Mouse (Mus musculus) limb, embryonic 11.5 days (tissue): ENCODE data around the gene Hoxa4. TPM values are rescaled to one million over a fixed set of nuclear protein-coding genes. Genes with fewer than 3 reads are reported as not detected.
A peak's percentile ranks its signal among the peaks of the same experiment; 100 is the strongest.

Experiments
- ATAC-seq: fragments of 200-750 bp; cut with Nextera tagmentation; 2 replicates; pipeline ENCODE4 v1.8.0; 2017; ENCODE audit warnings: low read depth; ENCODE audit not compliant: insufficient number of reproducible peaks, low FRiP score, low TSS enrichment
- DNase-seq: peaks from one replicate; pipeline ENCODE4 v3.0.0-alpha.2; 2015; ENCODE audit warnings: low spot score
- H3K27ac ChIP-seq: fragments of 300-500 bp; sonication (generic); replicated peaks from 2 replicates; pipeline ENCODE4 v1.5.1; 2014; ENCODE audit warnings: low read depth, mild to moderate bottlenecking, low read length
- H3K27me3 ChIP-seq: fragments of 300-500 bp; sonication (generic); 2 replicates; pipeline ENCODE4 v1.6.1; 2014; ENCODE audit warnings: mild to moderate bottlenecking, low read length, mixed read lengths; ENCODE audit not compliant: control insufficient read depth, insufficient read depth
- H3K36me3 ChIP-seq: fragments of 300-500 bp; sonication (generic); 2 replicates; pipeline ENCODE4 v1.6.1; 2014; ENCODE audit warnings: mild to moderate bottlenecking, low read length, moderate library complexity, mixed read lengths; ENCODE audit not compliant: control insufficient read depth, insufficient read depth
- H3K4me1 ChIP-seq: fragments of 300-500 bp; sonication (generic); 2 replicates; pipeline ENCODE4 v1.6.1; 2014; ENCODE audit warnings: low read length, mixed read lengths; ENCODE audit not compliant: control insufficient read depth, insufficient read depth
- H3K4me2 ChIP-seq: fragments of 300-500 bp; sonication (generic); 2 replicates; pipeline ENCODE4 v1.6.1; 2014; ENCODE audit warnings: low read depth, mild to moderate bottlenecking, moderate library complexity; ENCODE audit not compliant: severe bottlenecking
- H3K4me3 ChIP-seq: fragments of 300-500 bp; sonication (generic); 2 replicates; pipeline ENCODE4 v1.5.1; 2014; ENCODE audit warnings: low read depth, low read length
- H3K9ac ChIP-seq: fragments of 300-500 bp; sonication (generic); 2 replicates; pipeline ENCODE4 v1.6.1; 2014; ENCODE audit warnings: mild to moderate bottlenecking, low read length
- H3K9me3 ChIP-seq: fragments of 300-500 bp; sonication (generic); 2 replicates; pipeline ENCODE4 v1.6.1; 2016; ENCODE audit warnings: low read length; ENCODE audit not compliant: control insufficient read depth
- WGBS: fragments of 180-500 bp; shearing (Covaris S2); extraction: QIAGEN DNeasy Blood & Tissue Kit; methylation state at CpG from one replicate; pipeline ENCODE4 v1.1.7; 2014; 5-methylcytosine and 5-hydroxymethylcytosine counted together
- polyA plus RNA-seq: library from polyadenylated mRNA; unstranded; fragments of >200 nt; fragmentation: Nextera tagmentation; extraction: Ambion mirVana; gene quantifications from 2 replicates; pipeline ENCODE4 v1.2.1, GENCODE M21; 2014

The Hoxa4 gene
- polyA plus RNA-seq, 1 experiment from 2014 or later = 1.0 TPM

- 4% methylated on average over 32 of the region's 32 CpGs for WGBS
- Histone ChIP-seq H3K36me3 (no peaks in the 10 kb centered on the region), H3K4me2 (peak overlapping the region; percentile 89), H3K4me3 (peak overlapping the region; percentile 87), H3K9me3 (no peaks in the 10 kb centered on the region), H3K27ac (peak overlapping the region; percentile 98), H3K4me1 (peaks cover 35% of the 10 kb centered on the region), H3K9ac (peak overlapping the region; percentile 98), H3K27me3 (no peaks in the 10 kb centered on the region)
- ATAC-seq = no peak
- DNase-seq = peak; percentile 74
Observed at GRCm38 (mm10) chr6:52220003-52220864, 28.7 kb upstream of the Hoxa4 start.

GRCm38 (mm10) chr6:52219234-52219942, 27.8 kb upstream of the Hoxa4 start:
- Histone ChIP-seq H3K4me2 (peak overlapping the region; percentile 89), H3K27ac (peak overlapping the region; percentile 98), H3K9ac (peak overlapping the region; percentile 98), H3K36me3 (no peaks in the 10 kb centered on the region), H3K4me1 (peaks cover 43% of the 10 kb centered on the region), H3K27me3 (no peaks in the 10 kb centered on the region), H3K4me3 (peak overlapping the region; percentile 87), H3K9me3 (no peaks in the 10 kb centered on the region)
- peak; percentile 61 for DNase-seq
- 9% methylated on average over 9 of the region's 9 CpGs for WGBS
- no peak for ATAC-seq

DNA sequence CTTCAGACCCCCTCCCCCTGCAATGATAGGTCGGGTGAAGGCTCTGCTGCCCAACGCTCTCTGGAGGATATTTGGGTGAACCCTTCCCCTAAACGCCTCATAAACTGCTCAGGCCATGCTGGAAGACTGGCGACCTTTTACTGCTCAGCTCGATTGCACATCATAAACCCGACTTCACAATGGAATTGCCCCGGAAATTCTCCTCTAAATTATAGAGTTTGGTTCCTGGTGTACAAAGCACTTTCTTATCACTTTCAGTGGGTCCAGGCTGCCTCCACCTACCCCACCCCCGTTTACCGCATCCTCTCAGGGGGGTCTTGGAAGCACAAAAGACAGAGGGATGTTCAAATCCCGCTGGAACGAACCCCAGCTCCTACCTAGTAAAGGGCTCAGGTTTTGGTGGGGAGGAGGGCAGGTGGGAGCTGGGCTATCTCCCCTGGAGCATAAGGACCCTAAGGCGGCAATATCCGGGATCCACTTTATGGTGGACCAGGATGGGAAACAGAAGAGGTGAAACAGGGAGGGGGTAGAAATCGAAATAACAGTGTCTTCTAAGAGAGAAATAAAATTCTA, 27.2 kb upstream of the Hoxa4 start:
- peak; percentile 66 for DNase-seq
- Histone ChIP-seq H3K4me1 (peaks cover 49% of the 10 kb centered on the region), H3K9me3 (no peaks in the 10 kb centered on the region), H3K27ac (peak overlapping the region; percentile 98), H3K36me3 (no peaks in the 10 kb centered on the region), H3K9ac (peak overlapping the region; percentile 98), H3K4me3 (peak overlapping the region; percentile 87), H3K4me2 (peak overlapping the region; percentile 89), H3K27me3 (no peaks in the 10 kb centered on the region)
- 3% methylated on average over 14 of the region's 14 CpGs for WGBS
- no peak for ATAC-seq

DNA sequence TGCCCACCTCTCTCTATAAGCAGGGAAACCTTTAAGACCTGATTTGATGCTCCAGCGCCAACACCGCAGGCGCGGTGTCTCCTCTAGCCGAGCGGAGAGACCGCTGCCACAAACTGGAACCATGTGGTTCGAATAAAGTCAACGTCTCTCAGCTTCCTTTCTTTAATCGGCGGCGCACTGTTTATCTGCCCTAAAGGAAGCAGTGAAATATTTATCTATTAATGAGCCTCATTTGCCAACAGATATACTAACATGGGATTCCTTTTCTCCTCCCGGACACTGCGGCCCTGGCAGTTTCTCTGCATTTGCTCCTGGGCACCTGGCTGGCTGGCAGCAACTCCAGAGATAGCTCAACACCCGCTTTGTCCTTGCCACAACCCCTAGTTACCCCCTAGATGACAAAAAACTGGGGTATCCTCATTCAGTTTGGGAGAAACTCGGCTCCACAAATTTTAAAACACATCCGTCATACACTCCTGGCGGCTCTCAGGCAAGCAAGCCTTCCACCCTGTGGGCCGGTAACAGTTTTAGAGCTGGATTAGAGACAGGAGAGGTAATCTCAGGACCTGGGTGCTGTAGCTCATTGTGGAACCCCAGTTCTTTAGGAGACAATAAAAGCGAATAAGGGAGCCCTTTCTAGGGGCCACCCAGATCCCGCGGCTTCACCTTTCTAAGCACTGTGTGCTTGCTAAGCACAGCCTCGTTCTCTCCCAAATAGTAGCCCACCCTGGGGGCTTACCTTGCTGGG, 26.5 kb upstream of the Hoxa4 start:
- peak overlapping the region; percentile 87 for H3K4me3 ChIP-seq
- peak overlapping the region; percentile 98 for H3K27ac ChIP-seq
- DNase-seq (peak; percentile 68), ATAC-seq (no peak)
- H3K4me2 ChIP-seq = peak overlapping the region; percentile 89
- WGBS = under 1% methylated on average over 23 of the region's 23 CpGs
- peak overlapping the region; percentile 98 for H3K9ac ChIP-seq
- H3K36me3 ChIP-seq = no peaks in the 10 kb centered on the region
- H3K4me1 ChIP-seq = peaks cover 50% of the 10 kb centered on the region
- no peaks in the 10 kb centered on the region for H3K9me3 ChIP-seq
- no peaks in the 10 kb centered on the region for H3K27me3 ChIP-seq

- Histone ChIP-seq H3K4me1 (peaks cover 50% of the 10 kb centered on the region), H3K36me3 (no peaks in the 10 kb centered on the region), H3K4me3 (peak overlapping the region; percentile 87), H3K27me3 (no peaks in the 10 kb centered on the region), H3K4me2 (peak overlapping the region; percentile 89), H3K9me3 (no peaks in the 10 kb centered on the region), H3K27ac (peak overlapping the region; percentile 98), H3K9ac (peak overlapping the region; percentile 98)
- DNase-seq = peak; percentile 96
- ATAC-seq = peak; percentile 52; the same call in 1 of the 2 replicates
- under 1% methylated on average over 25 of the region's 25 CpGs for WGBS
Observed at GRCm38 (mm10) chr6:52217459-52217768, 25.9 kb upstream of the Hoxa4 start.

DNA sequence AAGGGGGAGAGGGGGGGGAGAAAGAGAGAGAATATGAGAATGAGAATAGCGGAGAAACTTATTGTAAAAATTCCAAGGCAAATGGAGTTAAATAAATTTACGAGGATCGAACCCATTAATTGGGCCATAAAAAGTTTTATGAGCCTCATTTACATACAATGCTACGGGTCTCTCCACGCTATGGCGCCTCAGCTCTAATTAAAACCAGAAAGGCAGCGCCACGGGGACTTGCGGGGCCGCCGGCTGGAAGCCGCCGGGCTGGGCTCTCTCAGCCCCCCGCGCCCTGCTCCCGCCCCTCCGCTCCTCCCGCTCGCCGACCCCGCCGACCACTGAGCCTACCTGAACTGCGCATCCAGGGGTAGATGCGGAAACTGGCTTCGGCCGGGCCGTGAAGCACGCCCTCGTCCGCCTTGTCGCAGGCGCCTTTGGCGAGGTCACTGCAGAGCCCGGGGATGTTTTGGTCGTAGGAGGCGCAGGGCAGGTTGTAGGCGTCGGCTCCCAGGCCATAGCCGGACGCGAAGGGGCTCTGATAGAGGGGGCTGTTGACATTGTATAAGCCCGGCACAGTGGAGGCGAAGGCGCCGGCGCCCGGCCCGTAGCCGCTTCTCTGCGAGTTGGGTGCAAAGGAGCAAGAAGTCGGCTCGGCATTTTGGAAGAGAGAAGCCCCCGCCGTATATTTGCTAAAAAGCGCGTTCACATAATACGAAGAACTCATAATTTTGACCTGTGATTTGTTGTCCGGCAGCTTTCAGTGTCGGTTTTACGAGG, 25.3 kb upstream of the Hoxa4 start:
- no peak for ATAC-seq
- H3K27me3 ChIP-seq = no peaks in the 10 kb centered on the region
- no peaks in the 10 kb centered on the region for H3K9me3 ChIP-seq
- H3K36me3 ChIP-seq = no peaks in the 10 kb centered on the region
- H3K4me1 ChIP-seq = peaks cover 50% of the 10 kb centered on the region
- H3K4me2 ChIP-seq = peak overlapping the region; percentile 89
- H3K9ac ChIP-seq = peak overlapping the region; percentile 86
- peak; percentile 85 for DNase-seq
- peak overlapping the region; percentile 98 for H3K27ac ChIP-seq
- peak overlapping the region; percentile 87 for H3K4me3 ChIP-seq
- WGBS = under 1% methylated on average over 60 of the region's 60 CpGs

DNA sequence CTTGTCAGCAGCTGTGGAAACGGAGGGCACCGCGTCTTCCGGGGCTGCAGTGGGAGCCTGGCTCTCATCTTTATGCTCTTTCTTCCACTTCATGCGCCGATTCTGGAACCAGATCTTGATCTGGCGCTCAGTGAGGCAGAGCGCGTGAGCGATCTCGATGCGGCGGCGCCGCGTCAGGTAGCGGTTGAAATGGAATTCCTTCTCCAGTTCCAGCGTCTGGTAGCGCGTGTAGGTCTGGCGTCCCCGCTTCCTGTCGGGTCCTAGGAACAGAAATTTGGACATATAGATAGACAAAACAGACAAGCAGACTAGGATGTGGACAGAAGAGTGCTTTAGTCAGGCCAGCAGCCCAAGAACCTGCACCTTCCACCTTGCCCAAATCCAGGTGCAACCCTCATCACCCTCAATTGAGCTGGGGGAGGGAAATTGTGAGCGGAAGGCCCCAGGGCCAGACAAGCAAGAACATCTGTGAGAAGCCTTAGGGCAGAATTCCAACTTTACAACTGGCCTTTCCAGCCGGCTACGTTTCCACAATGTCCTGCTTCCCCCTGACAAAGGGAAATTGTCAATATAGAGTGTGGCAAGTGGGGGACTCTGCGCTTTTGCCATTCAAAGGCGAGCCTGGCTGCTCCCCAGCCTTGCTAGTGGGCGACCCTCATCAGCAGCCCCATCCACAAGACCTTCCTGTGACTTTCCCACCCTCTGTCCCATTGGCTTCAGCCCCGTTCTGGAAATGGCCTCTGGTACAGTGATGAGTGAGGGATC, 24.4 kb upstream of the Hoxa4 start:
- Histone ChIP-seq H3K4me1 (peaks cover 54% of the 10 kb centered on the region), H3K27ac (peak overlapping the region; percentile 98), H3K9ac (peak overlapping the region; percentile 86), H3K4me2 (peak overlapping the region; percentile 89), H3K9me3 (no peaks in the 10 kb centered on the region), H3K4me3 (peak overlapping the region; percentile 87), H3K36me3 (no peaks in the 10 kb centered on the region), H3K27me3 (no peaks in the 10 kb centered on the region)
- WGBS = under 1% methylated on average over 30 of the region's 30 CpGs
- DNase-seq = peak; percentile 75
- no peak for ATAC-seq
